Mouse (Mus musculus) right cerebral cortex, adult 2 months (tissue): ENCODE measurements around the gene Itgb3bp.
A peak's percentile ranks its signal among the peaks of the same experiment; 100 is the strongest.

Experiments used
- DNase-seq, 2 experiments: peaks; one replicate each; pipeline ENCODE4 v3.0.0; 2021 to 2022; ENCODE audit warnings: low spot score in 2 of 2

Itgb3bp gene

DNA sequence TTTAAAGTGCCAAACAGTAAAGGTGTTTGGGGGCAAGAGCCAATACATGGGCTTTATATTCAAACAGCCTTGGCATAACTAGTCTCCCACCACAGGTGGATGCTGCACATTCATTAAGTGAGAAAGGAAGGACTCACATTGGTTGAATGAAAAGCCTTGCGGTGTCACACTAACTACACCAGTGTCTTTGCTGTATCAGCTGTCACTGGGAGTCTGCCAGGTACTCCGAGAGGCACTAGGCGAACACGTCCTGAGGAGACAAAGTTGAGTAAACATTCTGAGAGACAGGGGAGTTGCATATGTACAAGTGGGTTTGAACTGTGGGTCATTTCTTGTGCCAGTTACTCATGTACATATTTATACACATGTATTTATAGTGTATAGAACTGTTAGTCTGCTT, 205.3 kb downstream of the Itgb3bp start:
- DNase-seq, result no peak

GRCm38 (mm10) chr4:99717905-99718304, 211.7 kb downstream of the Itgb3bp start:
- no peak for DNase-seq

DNA sequence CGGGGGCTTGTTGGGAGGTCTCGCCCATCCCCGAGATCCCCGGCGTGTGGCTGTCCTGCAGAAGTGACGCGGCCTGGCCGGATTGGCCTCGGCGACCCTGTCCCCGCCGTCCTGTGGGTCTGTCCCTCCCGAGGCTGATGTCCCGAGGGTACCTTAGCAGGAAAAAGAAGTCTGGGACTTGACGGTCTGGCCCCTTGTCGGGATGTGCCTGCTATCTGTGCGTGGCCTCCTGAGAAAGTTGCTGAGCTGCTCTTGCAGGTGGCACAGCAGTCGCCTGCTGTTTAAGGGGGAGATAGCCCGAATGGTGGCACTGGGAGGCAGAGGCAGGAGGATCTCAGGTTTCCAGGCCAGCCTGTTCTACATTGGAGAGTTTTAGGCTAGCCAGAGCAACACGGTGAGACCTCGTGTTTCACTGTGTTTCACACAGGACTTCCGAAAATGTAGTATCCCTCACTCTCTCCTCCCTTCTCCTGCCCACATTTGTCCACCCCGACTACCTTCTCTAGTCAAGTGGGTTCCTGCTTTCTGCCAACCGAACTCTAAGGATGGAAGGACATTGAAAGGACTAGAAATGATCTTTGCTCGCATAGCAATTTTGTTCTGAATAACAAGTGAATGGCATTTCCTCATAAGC, 213.7 kb downstream of the Itgb3bp start:
- peak in 1 of 2 experiments; percentile 17 for DNase-seq
